In genomic region chr6:124732476-124733370, GRCm38 (mm10) we compare ENCODE assay signal across 8 mouse cellular contexts. TPM values are rescaled to one million over a fixed set of nuclear protein-coding genes. Genes with fewer than 3 reads are reported as not detected.
A peak's percentile ranks its signal among the peaks of the same experiment; 100 is the strongest.
DNase-seq lines count a peak whose midpoint lies in the region; ATAC-seq lines count a peak whose summit lies in the region.

No protein-coding gene starts in this region.

- no peaks in the 10 kb centered on the region for H3K27me3 ChIP-seq in embryonic facial prominence, embryonic 13.5 days
- H3K27me3 ChIP-seq in liver, embryonic 13.5 days, result no peaks in the 10 kb centered on the region

- no peaks in the 10 kb centered on the region for H3K9me3 ChIP-seq in embryonic facial prominence, embryonic 13.5 days
- H3K9me3 ChIP-seq in liver, embryonic 13.5 days (replicated peaks), result no peaks in the 10 kb centered on the region

- H3K4me1 ChIP-seq in embryonic facial prominence, embryonic 13.5 days, result peaks cover 9% of the 10 kb centered on the region
- H3K4me1 ChIP-seq in liver, embryonic 13.5 days (replicated peaks), result peaks cover 35% of the 10 kb centered on the region

- H3K36me3 ChIP-seq in embryonic facial prominence, embryonic 13.5 days, result no peaks in the 10 kb centered on the region
- peaks cover 10% of the 10 kb centered on the region; the same call in 1 of the 2 replicates for H3K36me3 ChIP-seq in liver, embryonic 13.5 days

- peak overlapping the region; percentile 59; the same call in 1 of the 2 replicates for H3K9ac ChIP-seq in embryonic facial prominence, embryonic 13.5 days
- peak overlapping the region; percentile 71 for H3K9ac ChIP-seq in liver, embryonic 13.5 days

- WGBS in embryonic facial prominence, embryonic 13.5 days, result 51% methylated on average over 19 of the region's 19 CpGs
- WGBS in liver, embryonic 13.5 days (ENCODE audit: insufficient replicate concordance), result 24% methylated on average over 19 of the region's 19 CpGs

- H3K4me2 ChIP-seq in embryonic facial prominence, embryonic 13.5 days, result no peak overlapping the region; the same call in 1 of the 2 replicates
- H3K4me2 ChIP-seq in liver, embryonic 13.5 days, result peak overlapping the region; percentile 55

- no peak for ATAC-seq in embryonic facial prominence, embryonic 13.5 days (ENCODE audit: insufficient number of reproducible peaks, insufficient read depth, low FRiP score, low TSS enrichment, low read depth)
- peak; percentile 70 for ATAC-seq in liver, embryonic 13.5 days (ENCODE audit: low read depth)

- peak; percentile 55 to 65 for DNase-seq in adrenal gland, adult (ENCODE audit: inconsistent age in 2 of 2, low spot score in 1 of 2)
- DNase-seq in adrenal gland, adult 8-10 months, result no peak
- peak; percentile 39 for DNase-seq in 3134 (ENCODE audit: extremely low read depth, insufficient read length, low spot score)
- DNase-seq in liver, embryonic 13.5 days, result peak; percentile 50
- peak; percentile 71 to 80 for DNase-seq in spleen, postnatal 14 days (ENCODE audit: low spot score in 2 of 2)
- DNase-seq in frontal cortex, adult 2 months (ENCODE audit: extremely low spot score in 1 of 2, low spot score in 1 of 2), result no peak
- no peak for DNase-seq in gastrocnemius, adult 8-10 months (ENCODE audit: low spot score in 2 of 2)

- no peak overlapping the region for H3K27ac ChIP-seq in embryonic facial prominence, embryonic 13.5 days
- H3K27ac ChIP-seq in liver, embryonic 13.5 days, result peak overlapping the region; percentile 30

- H3K4me3 ChIP-seq in embryonic facial prominence, embryonic 13.5 days, result no peak overlapping the region
- H3K4me3 ChIP-seq in liver, embryonic 13.5 days (replicated peaks), result peak overlapping the region; percentile 49

RNA-seq across cellular contexts. Expression of gene Ptpn6, which starts 5.8 kb away (rescaled TPM):
- 10 to 100 TPM; 14.1 to 21.6 (median 15.0) TPM for total RNA-seq in adrenal gland, adult 8-10 months (2022)
- polyA plus RNA-seq in embryonic facial prominence, embryonic 13.5 days (2015; fragmentation: Nextera tagmentation; extraction: Ambion mirVana), result 9.2 and 13.9 TPM in 2 replicates
- 28.7 and 29.5 TPM in 2 replicates for polyA plus RNA-seq in liver, embryonic 13.5 days (2015; fragmentation: Nextera tagmentation; extraction: Ambion mirVana)
- polyA plus RNA-seq in frontal cortex, adult 2 months (2012; rRNA removed), result 5.1 and 7.1 TPM in 2 replicates
- 1 to 10 TPM in 3 of 4 experiments, under 1 TPM in 1; 0.80 to 2.0 (median 1.2) TPM for total RNA-seq in gastrocnemius, adult 8-10 months (2022)

RNA-seq across cellular contexts. Expression of gene Grcc10, which starts 8.5 kb away (rescaled TPM):
- total RNA-seq in adrenal gland, adult 8-10 months (2022), result 100 to 1,000 TPM; 348 to 417 (median 368) TPM
- polyA plus RNA-seq in embryonic facial prominence, embryonic 13.5 days (2015; fragmentation: Nextera tagmentation; extraction: Ambion mirVana), result 487 and 605 TPM in 2 replicates
- 77.7 and 80.2 TPM in 2 replicates for polyA plus RNA-seq in liver, embryonic 13.5 days (2015; fragmentation: Nextera tagmentation; extraction: Ambion mirVana)
- 383 and 401 TPM in 2 replicates for polyA plus RNA-seq in frontal cortex, adult 2 months (2012; rRNA removed)
- 100 to 1,000 TPM; 146 to 173 (median 164) TPM for total RNA-seq in gastrocnemius, adult 8-10 months (2022)

RNA-seq across cellular contexts. Expression of gene Phb2, which starts 20.6 kb away (rescaled TPM):
- total RNA-seq in adrenal gland, adult 8-10 months (2022), result 100 to 1,000 TPM; 255 to 303 (median 272) TPM
- polyA plus RNA-seq in embryonic facial prominence, embryonic 13.5 days (2015; fragmentation: Nextera tagmentation; extraction: Ambion mirVana), result 337 and 351 TPM in 2 replicates
- 356 and 373 TPM in 2 replicates for polyA plus RNA-seq in liver, embryonic 13.5 days (2015; fragmentation: Nextera tagmentation; extraction: Ambion mirVana)
- polyA plus RNA-seq in frontal cortex, adult 2 months (2012; rRNA removed), result 107 and 108 TPM in 2 replicates
- 100 to 1,000 TPM; 140 to 157 (median 153) TPM for total RNA-seq in gastrocnemius, adult 8-10 months (2022)

RNA-seq across cellular contexts. Expression of gene Emg1, which starts 20.7 kb away (rescaled TPM):
- total RNA-seq in adrenal gland, adult 8-10 months (2022), result 10 to 100 TPM; 81.9 to 100.0 (median 86.2) TPM
- 199 and 214 TPM in 2 replicates for polyA plus RNA-seq in embryonic facial prominence, embryonic 13.5 days (2015; fragmentation: Nextera tagmentation; extraction: Ambion mirVana)
- 189 and 198 TPM in 2 replicates for polyA plus RNA-seq in liver, embryonic 13.5 days (2015; fragmentation: Nextera tagmentation; extraction: Ambion mirVana)
- polyA plus RNA-seq in frontal cortex, adult 2 months (2012; rRNA removed), result 62.4 and 68.0 TPM in 2 replicates
- total RNA-seq in gastrocnemius, adult 8-10 months (2022), result 10 to 100 TPM; 62.1 to 74.4 (median 66.1) TPM

RNA-seq across cellular contexts. Expression of gene Gm45234, which starts 23.1 kb away (rescaled TPM):
- not detected for total RNA-seq in adrenal gland, adult 8-10 months (2022)
- polyA plus RNA-seq in embryonic facial prominence, embryonic 13.5 days (2015; fragmentation: Nextera tagmentation; extraction: Ambion mirVana), result 0.33 TPM in 1 of 2 replicates, not detected in the other
- polyA plus RNA-seq in liver, embryonic 13.5 days (2015; fragmentation: Nextera tagmentation; extraction: Ambion mirVana), result not detected in 2 replicates
- polyA plus RNA-seq in frontal cortex, adult 2 months (2012; rRNA removed), result not detected in 2 replicates
- not detected for total RNA-seq in gastrocnemius, adult 8-10 months (2022)

Comparison
In these comparisons a context has a peak if more than half of its experiments do, and no peak if none do; other contexts are left out.
1. DNase-seq: peak in adrenal gland, adult (2 of 2), 3134 (single experiment), liver, embryonic 13.5 days (single experiment) and spleen, postnatal 14 days (2 of 2); none in adrenal gland, adult 8-10 months (single experiment), frontal cortex, adult 2 months (0 of 2) and gastrocnemius, adult 8-10 months (0 of 2).